Mouse (Mus musculus): ENCODE data around the gene 1810009A15Rik.

The 1810009A15Rik gene

GRCm38 (mm10) chr19:8920836-8921291 is 32.2 kb downstream of the 1810009A15Rik start:
- peak in 1 of 2 experiments; percentile 50 for DNase-seq

- DNase-seq: no peak
These were observed 33.1 kb downstream of the 1810009A15Rik start for GRCm38 (mm10) chr19:8921741-8922140.

GRCm38 (mm10) chr19:8926766-8927165 is 38.1 kb downstream of the 1810009A15Rik start:
- DNase-seq: no peak

GRCm38 (mm10) chr19:8927891-8928525 is 39.4 kb downstream of the 1810009A15Rik start:
- DNase-seq: no peak

- DNase-seq: peak in 1 of 2 experiments; percentile 65
These were observed 40.1 kb downstream of the 1810009A15Rik start for GRCm38 (mm10) chr19:8928689-8929223.

GRCm38 (mm10) chr19:8929224-8930088 is 40.8 kb downstream of the 1810009A15Rik start, which contains the start of the genes Rom1 and Eml3:
Rom1 (minus strand) TSS chr19:8929356.
Eml3 (plus strand) TSS chr19:8929552.
- peak; percentile 77 to 80 for DNase-seq

GRCm38 (mm10) chr19:8930117-8930516 is 41.5 kb downstream of the 1810009A15Rik start:
- no peak for DNase-seq

- no peak for DNase-seq
These were observed 42.1 kb downstream of the 1810009A15Rik start for GRCm38 (mm10) chr19:8930771-8931170.

GRCm38 (mm10) chr19:8936736-8937135 is 48.1 kb downstream of the 1810009A15Rik start:
- DNase-seq: no peak

Data from cerebellum, postnatal 25 days (tissue).